Mouse (Mus musculus): ENCODE data around the gene Psors1c2.

DNA sequence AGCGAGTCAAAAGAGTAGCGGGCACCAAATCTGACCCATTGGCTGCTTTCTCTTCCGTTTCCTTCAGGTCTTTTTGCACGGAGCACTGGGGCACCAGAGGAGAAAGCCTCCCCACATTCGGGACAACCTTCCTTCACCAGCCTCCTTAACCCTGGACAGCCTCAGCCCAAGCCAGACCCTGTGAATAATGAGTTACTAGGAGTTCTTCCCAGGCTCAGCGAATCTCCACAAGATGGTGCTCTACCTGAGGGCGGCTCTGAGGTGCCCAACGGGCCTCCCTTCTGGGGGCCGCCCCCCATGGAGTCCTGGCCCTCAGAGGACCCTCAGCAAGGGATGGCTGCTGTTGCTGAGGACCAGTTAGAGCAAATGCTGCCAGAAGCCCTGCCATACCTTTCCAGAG, 34.8 kb downstream of the Psors1c2 start:
- TF ChIP-seq CTCF (IDR thresholded peaks at IDR 0.05; ENCODE audit: control insufficient read depth, insufficient read depth, low read length) (no peak), POLR2A (IDR thresholded peaks at IDR 0.05; ENCODE audit: borderline replicate concordance, control insufficient read depth, low read depth, low read length) (no peak)
